Mouse (Mus musculus) small intestine, adult 2 months (tissue): ENCODE measurements at regions not wholly inside any gene's neighbourhood (a gene's known extent, or its start where the extent isn't known, plus 50 kb on each side); places are given as distances from the start of the nearest gene placed in this dataset.

Experiments used
- H3K27ac ChIP-seq: fragments of 200-500 bp; 2 replicates; pipeline ENCODE4 v1.5.1; 2012; ENCODE audit warnings: low read depth, low read length, control low read depth, inconsistent platforms; ENCODE audit not compliant: insufficient read depth
- H3K27me3 ChIP-seq: fragments of 200-500 bp; 2 replicates; pipeline ENCODE4 v1.6.1; 2012; ENCODE audit warnings: mild to moderate bottlenecking, moderate library complexity, low read length, inconsistent platforms; ENCODE audit not compliant: control insufficient read depth, insufficient read depth
- H3K36me3 ChIP-seq: fragments of 200-500 bp; 2 replicates; pipeline ENCODE4 v1.6.1; 2012; ENCODE audit warnings: mild to moderate bottlenecking, low read length, control low read depth, inconsistent platforms; ENCODE audit not compliant: control insufficient read depth, insufficient read depth
- H3K4me1 ChIP-seq: fragments of 200-500 bp; 2 replicates; pipeline ENCODE4 v1.6.1; 2012; ENCODE audit warnings: low read length, inconsistent platforms, mixed read lengths; ENCODE audit not compliant: control insufficient read depth, insufficient read depth, insufficient read length
- H3K4me3 ChIP-seq: fragments of 200-500 bp; 2 replicates; pipeline ENCODE4 v1.5.1; 2012; ENCODE audit warnings: low read depth, mild to moderate bottlenecking, control low read depth, inconsistent platforms, low read length, moderate library complexity
- CTCF ChIP-seq: fragments of 200-500 bp; IDR thresholded peaks from 2 replicates; pipeline ENCODE4 v1.5.1; 2012; ENCODE audit warnings: low read depth, mild to moderate bottlenecking, control low read depth, inconsistent platforms, low read length, moderate library complexity, mixed read lengths; ENCODE audit not compliant: insufficient replicate concordance, insufficient read length; ENCODE audit errors: extremely low read depth
- POLR2A ChIP-seq: fragments of 200-500 bp; IDR thresholded peaks from 2 replicates; pipeline ENCODE4 v1.6.1; 2012; ENCODE audit warnings: low read depth, mild to moderate bottlenecking, control low read depth, inconsistent platforms, low read length, moderate library complexity
- WGBS: fragments of 180-500 bp; shearing (Covaris S2); methylation state at CpG from one replicate; pipeline ENCODE4 v1.1.7; 2018; 5-methylcytosine and 5-hydroxymethylcytosine counted together

- 57% methylated on average over 9 of the region's 9 CpGs for WGBS
Measured at GRCm38 (mm10) chr9:115600228-115600627, 290.0 kb upstream of the Stt3b start.

GRCm38 (mm10) chr9:115600826-115601225, 290.6 kb upstream of the Stt3b start:
- Histone ChIP-seq H3K27me3 (no peaks in the 10 kb centered on the region), H3K4me3 (no peak overlapping the region), H3K36me3 (no peaks in the 10 kb centered on the region), H3K4me1 (no peaks in the 10 kb centered on the region), H3K27ac (no peak overlapping the region)
- no peak for TF ChIP-seq CTCF
- TF ChIP-seq POLR2A = no peak
- 80% methylated on average over 2 of the region's 2 CpGs for WGBS

More at GRCm38 (mm10) chr9:115600228-115600627, 290.0 kb upstream of the Stt3b start:
- Histone ChIP-seq H3K4me3 (no peak overlapping the region), H3K27ac (no peak overlapping the region), H3K4me1 (no peaks in the 10 kb centered on the region), H3K36me3 (no peaks in the 10 kb centered on the region), H3K27me3 (no peaks in the 10 kb centered on the region)
- no peak for TF ChIP-seq CTCF
- no peak for TF ChIP-seq POLR2A

- Histone ChIP-seq H3K27ac (no peak overlapping the region), H3K36me3 (no peaks in the 10 kb centered on the region), H3K4me1 (no peaks in the 10 kb centered on the region), H3K4me3 (no peak overlapping the region), H3K27me3 (no peaks in the 10 kb centered on the region)
- 93% methylated on average over 7 of the region's 7 CpGs for WGBS
- TF ChIP-seq POLR2A (no peak), CTCF (no peak)
Measured at GRCm38 (mm10) chr9:115602772-115603171, 292.6 kb upstream of the Stt3b start.

GRCm38 (mm10) chr9:115604450-115604849, 294.2 kb upstream of the Stt3b start:
- H3K27ac ChIP-seq = no peak overlapping the region
- H3K27me3 ChIP-seq = no peaks in the 10 kb centered on the region
- H3K4me3 ChIP-seq = no peak overlapping the region
- no peaks in the 10 kb centered on the region for H3K36me3 ChIP-seq
- no peak for TF ChIP-seq POLR2A
- TF ChIP-seq CTCF = no peak
- 75% methylated on average over 3 of the region's 3 CpGs for WGBS
- peaks cover 8% of the 10 kb centered on the region; the same call in 1 of the 2 replicates for H3K4me1 ChIP-seq

- WGBS = 87% methylated on average over 14 of the region's 14 CpGs
- H3K27ac ChIP-seq = no peak overlapping the region
- H3K4me1 ChIP-seq = peaks cover 8% of the 10 kb centered on the region; the same call in 1 of the 2 replicates
- H3K27me3 ChIP-seq = no peaks in the 10 kb centered on the region
- no peak overlapping the region for H3K4me3 ChIP-seq
- TF ChIP-seq CTCF (no peak), POLR2A (no peak)
- no peaks in the 10 kb centered on the region for H3K36me3 ChIP-seq
Measured at GRCm38 (mm10) chr9:115604968-115605682, 294.9 kb upstream of the Stt3b start.

GRCm38 (mm10) chr9:115607961-115608360, 297.7 kb upstream of the Stt3b start:
- no peak for TF ChIP-seq POLR2A
- TF ChIP-seq CTCF = no peak
- H3K4me1 ChIP-seq = peaks cover 8% of the 10 kb centered on the region; the same call in 1 of the 2 replicates
- no peak overlapping the region for H3K27ac ChIP-seq
- no peaks in the 10 kb centered on the region for H3K27me3 ChIP-seq
- no peak overlapping the region for H3K4me3 ChIP-seq
- 55% methylated on average over 2 of the region's 2 CpGs for WGBS
- H3K36me3 ChIP-seq = no peaks in the 10 kb centered on the region

- no peaks in the 10 kb centered on the region for H3K27me3 ChIP-seq
- TF ChIP-seq POLR2A (no peak), CTCF (no peak)
- H3K4me3 ChIP-seq = no peak overlapping the region
- no peak overlapping the region for H3K27ac ChIP-seq
- WGBS = 66% methylated on average over 5 of the region's 5 CpGs
- H3K4me1 ChIP-seq = peaks cover 8% of the 10 kb centered on the region; the same call in 1 of the 2 replicates
- no peaks in the 10 kb centered on the region for H3K36me3 ChIP-seq
Measured at GRCm38 (mm10) chr9:115608377-115608776, 298.2 kb upstream of the Stt3b start.
